In the genomic region with DNA sequence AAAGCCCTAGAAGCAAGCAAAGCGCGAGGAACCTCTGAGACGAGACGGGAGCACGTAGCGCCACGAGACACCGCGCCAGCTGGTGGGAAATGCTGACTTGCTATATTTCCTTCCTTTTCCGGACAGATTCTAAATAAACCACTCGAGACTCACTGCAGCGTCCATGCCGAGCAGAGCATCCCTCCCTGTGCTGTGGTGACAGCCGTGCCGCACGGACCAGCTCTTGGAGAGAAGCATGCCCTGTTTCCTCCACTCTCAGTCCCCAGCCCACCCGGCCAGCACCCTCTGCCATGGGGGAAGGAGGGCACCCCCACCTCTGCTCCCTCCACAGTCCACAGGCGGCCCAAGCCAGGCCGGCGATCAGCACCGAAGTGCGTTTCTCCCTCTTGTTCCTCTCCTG, we compare ENCODE assay signal across 13 mouse cellular contexts. TPM values are rescaled to one million over a fixed set of nuclear protein-coding genes. Genes with fewer than 3 reads are reported as not detected.
DNase-seq lines count a peak whose midpoint lies in the region; ATAC-seq and TF ChIP-seq lines count a peak whose summit lies in the region.
"Had no signal": no experiment of that assay in that cellular context is flagged by ENCODE, and none has a peak within 500 bp of the region (broad histone marks: within the 10 kb centered on the region; RNA-seq: fewer than 3 reads in every experiment).

No protein-coding gene starts in this region.

- H3K9me3 ChIP-seq in forebrain, embryonic 15.5 days, result no peaks in the 10 kb centered on the region
- no peaks in the 10 kb centered on the region for H3K9me3 ChIP-seq in forebrain, embryonic 14.5 days (replicated peaks; ENCODE audit: control insufficient read depth, low read length)
- H3K9me3 ChIP-seq: limb, embryonic 13.5 days; neural tube, embryonic 12.5 days had no signal

- H3K27ac ChIP-seq in forebrain, embryonic 15.5 days (replicated peaks), result 0 out of 2 replicates have a peak overlapping the region, but pooled peaks have one; percentile 5
- no peak overlapping the region for H3K27ac ChIP-seq in forebrain, embryonic 14.5 days (ENCODE audit: low read depth, low read length)
- H3K27ac ChIP-seq in bone marrow, adult 2 months (ENCODE audit: control insufficient read depth, insufficient read depth, low read depth, low read length, poor library complexity), result peak overlapping the region; percentile 72; the same call in 1 of the 2 replicates
- H3K27ac ChIP-seq: limb, embryonic 13.5 days; neural tube, embryonic 12.5 days had no signal

- no peak for DNase-seq in forebrain, embryonic 14.5 days (ENCODE audit: low spot score)
- DNase-seq in left cerebral cortex, postnatal 14 days (ENCODE audit: low spot score in 2 of 2), result peak; percentile 35 to 46
- DNase-seq in left cerebral cortex, adult 8-10 months (ENCODE audit: low spot score in 2 of 2), result no peak
- DNase-seq in liver, result peak; percentile 42
- no peak for DNase-seq in kidney, postnatal 36 days
- no peak for DNase-seq in layer of hippocampus, adult 18-20 months (ENCODE audit: low spot score in 2 of 2)
- DNase-seq: cerebellum, adult 9-11 months; thymus, adult 2 months had no signal

- H3K4me2 ChIP-seq in forebrain, embryonic 15.5 days (replicated peaks), result no peak overlapping the region
- no peak overlapping the region for H3K4me2 ChIP-seq in forebrain, embryonic 14.5 days (ENCODE audit: low read length)
- H3K4me2 ChIP-seq: limb, embryonic 13.5 days; neural tube, embryonic 12.5 days had no signal

- WGBS in forebrain, embryonic 15.5 days, result 94% methylated on average over 22 of the region's 22 CpGs
- WGBS in forebrain, embryonic 14.5 days, result 88% methylated on average over 22 of the region's 22 CpGs
- WGBS in bone marrow, adult 2 months, result 43% methylated on average over 22 of the region's 22 CpGs

- TF ChIP-seq CTCF in bone marrow, adult 2 months (IDR thresholded peaks at IDR 0.05; ENCODE audit: control insufficient read depth, insufficient read depth, low read length), result no peak

- no peaks in the 10 kb centered on the region for H3K36me3 ChIP-seq in forebrain, embryonic 15.5 days
- no peaks in the 10 kb centered on the region for H3K36me3 ChIP-seq in forebrain, embryonic 14.5 days (ENCODE audit: control insufficient read depth, insufficient read depth, low read length)
- H3K36me3 ChIP-seq: limb, embryonic 13.5 days; neural tube, embryonic 12.5 days had no signal

- ATAC-seq in forebrain, embryonic 15.5 days (replicated peaks), result no peak
- ATAC-seq in forebrain, embryonic 14.5 days, result no peak
- ATAC-seq: activated CD4-positive, CD25-positive, alpha-beta regulatory T cell, adult 4 months had no signal

- H3K4me3 ChIP-seq in forebrain, embryonic 15.5 days, result no peak overlapping the region
- no peak overlapping the region for H3K4me3 ChIP-seq in forebrain, embryonic 14.5 days (ENCODE audit: low read depth, low read length)
- no peak overlapping the region for H3K4me3 ChIP-seq in bone marrow, adult 2 months (replicated peaks; ENCODE audit: control insufficient read depth, low read depth, low read length)
- H3K4me3 ChIP-seq: limb, embryonic 13.5 days; neural tube, embryonic 12.5 days had no signal

- TF ChIP-seq POLR2A in bone marrow, adult 2 months (IDR thresholded peaks at IDR 0.05; ENCODE audit: borderline replicate concordance, control insufficient read depth, low read depth, low read length), result no peak

- no peaks in the 10 kb centered on the region for H3K4me1 ChIP-seq in forebrain, embryonic 15.5 days
- H3K4me1 ChIP-seq in forebrain, embryonic 14.5 days (ENCODE audit: control insufficient read depth, insufficient read depth, low read length), result no peaks in the 10 kb centered on the region; the same call in 1 of the 2 replicates
- H3K4me1 ChIP-seq in bone marrow, adult 2 months (ENCODE audit: control insufficient read depth, insufficient read depth, low read length), result peaks cover 10% of the 10 kb centered on the region
- H3K4me1 ChIP-seq: neural tube, embryonic 12.5 days had no signal

- H3K27me3 ChIP-seq in forebrain, embryonic 15.5 days, result no peaks in the 10 kb centered on the region
- H3K27me3 ChIP-seq in forebrain, embryonic 14.5 days (replicated peaks; ENCODE audit: control insufficient read depth, insufficient read depth, low read length), result no peaks in the 10 kb centered on the region
- H3K27me3 ChIP-seq: limb, embryonic 13.5 days; neural tube, embryonic 12.5 days had no signal

- intact Hi-C loops in left cerebral cortex, postnatal 14 days (cut with DNase I), result no loop called here

- H3K9ac ChIP-seq in forebrain, embryonic 15.5 days (replicated peaks), result no peak overlapping the region
- H3K9ac ChIP-seq in forebrain, embryonic 14.5 days (ENCODE audit: low read length), result no peak overlapping the region
- H3K9ac ChIP-seq: limb, embryonic 13.5 days; neural tube, embryonic 12.5 days had no signal

RNA-seq across cellular contexts. Expression of gene Sptb, which starts 33.9 kb away (rescaled TPM):
- polyA plus RNA-seq in forebrain, embryonic 15.5 days (2015; fragmentation: Nextera tagmentation; extraction: Ambion mirVana), result 1.1 and 1.2 TPM in 2 replicates
- 0.90 and 2.0 TPM in 2 replicates for polyA plus RNA-seq in forebrain, embryonic 14.5 days (2014; fragmentation: Nextera tagmentation; extraction: Ambion mirVana)
- 10 to 100 TPM; 58.2 to 60.5 TPM for total RNA-seq in left cerebral cortex, postnatal 14 days (2021)
- total RNA-seq in left cerebral cortex, adult 8-10 months (2022), result 100 to 1,000 TPM in 2 of 4 experiments, 10 to 100 TPM in 2; 90.8 to 102 (median 98.4) TPM
- polyA plus RNA-seq in bone marrow, adult 2 months (2011; ENCODE audit: insufficient read depth, insufficient read length, low replicate concordance, missing spikeins), result 89.3 and 102 TPM in 2 replicates
- total RNA-seq in layer of hippocampus, adult 18-20 months (2021), result 100 to 1,000 TPM; 138 to 141 TPM

Comparison
In these comparisons a context has a peak if more than half of its experiments do, and no peak if none do; other contexts are left out.
1. DNase-seq: peak in left cerebral cortex, postnatal 14 days (2 of 2) and liver (single experiment); none in forebrain, embryonic 14.5 days (single experiment), left cerebral cortex, adult 8-10 months (0 of 2), kidney, postnatal 36 days (0 of 2) and layer of hippocampus, adult 18-20 months (0 of 2).